Mouse (Mus musculus): ENCODE results near the gene H2-M10.1. TPM values are rescaled to one million over a fixed set of nuclear protein-coding genes. Genes with fewer than 3 reads are reported as not detected.

H2-M10.1 gene
- polyA plus RNA-seq, 1 experiment from 2014 or later, result not detected

- no peak for ATAC-seq (replicated peaks; ENCODE audit: low FRiP score, low read depth)
- 91% methylated on average over 4 of the region's 4 CpGs for WGBS
Observed at GRCm38 (mm10) chr17:36274776-36275175, 51.2 kb downstream of the H2-M10.1 start.

GRCm38 (mm10) chr17:36273796-36274195 is 52.2 kb downstream of the H2-M10.1 start:
- no peaks in the 10 kb centered on the region for H3K9me3 ChIP-seq (replicated peaks; ENCODE audit: low read length)
- no peaks in the 10 kb centered on the region for H3K27me3 ChIP-seq (ENCODE audit: insufficient read depth, low read length)
- TF ChIP-seq CTCF (IDR thresholded peaks at IDR 0.05; ENCODE audit: low read depth), result no peak
- ATAC-seq (replicated peaks; ENCODE audit: low FRiP score, low read depth) (no peak), DNase-seq (ENCODE audit: low spot score) (no peak)
- peaks cover 14% of the 10 kb centered on the region for H3K4me1 ChIP-seq (replicated peaks; ENCODE audit: insufficient read depth, low read length)
- no peak overlapping the region for H3K27ac ChIP-seq
- 0 out of 2 replicates have a peak, but pooled peaks cover 2% of the 10 kb centered on the region for H3K36me3 ChIP-seq (ENCODE audit: insufficient read depth, low read length)
- no peak overlapping the region for H3K9ac ChIP-seq (ENCODE audit: low read depth, low read length)
- 86% methylated on average over 4 of the region's 4 CpGs for WGBS
- no peak overlapping the region for H3K4me3 ChIP-seq (replicated peaks; ENCODE audit: low read depth, low read length)
- no peak overlapping the region for H3K4me2 ChIP-seq (ENCODE audit: low read length)

More at GRCm38 (mm10) chr17:36274776-36275175, 51.2 kb downstream of the H2-M10.1 start:
- TF ChIP-seq CTCF (IDR thresholded peaks at IDR 0.05; ENCODE audit: low read depth), result no peak
- Histone ChIP-seq H3K4me3 (replicated peaks; ENCODE audit: low read depth, low read length) (no peak overlapping the region), H3K4me2 (ENCODE audit: low read length) (no peak overlapping the region), H3K36me3 (ENCODE audit: insufficient read depth, low read length) (0 out of 2 replicates have a peak, but pooled peaks cover 2% of the 10 kb centered on the region), H3K27me3 (ENCODE audit: insufficient read depth, low read length) (no peaks in the 10 kb centered on the region), H3K27ac (no peak overlapping the region), H3K9ac (ENCODE audit: low read depth, low read length) (no peak overlapping the region), H3K4me1 (replicated peaks; ENCODE audit: insufficient read depth, low read length) (peaks cover 14% of the 10 kb centered on the region), H3K9me3 (replicated peaks; ENCODE audit: low read length) (no peaks in the 10 kb centered on the region)
- DNase-seq (ENCODE audit: low spot score), result no peak

Other genes with a start within 250 kb of the H2-M10.1 start
- gene Gm19684, start 204.5 kb downstream of the H2-M10.1 start, polyA plus RNA-seq (2015; fragmentation: Nextera tagmentation; extraction: Ambion mirVana), result not detected in 2 replicates
- gene Gm7030, start 196.7 kb downstream of the H2-M10.1 start, polyA plus RNA-seq (2015; fragmentation: Nextera tagmentation; extraction: Ambion mirVana), result not detected in 2 replicates
- gene Gm8909, start 157.6 kb downstream of the H2-M10.1 start, polyA plus RNA-seq (2015; fragmentation: Nextera tagmentation; extraction: Ambion mirVana), result not detected in 2 replicates
- gene H2-T3, start 135.9 kb downstream of the H2-M10.1 start, polyA plus RNA-seq (2015; fragmentation: Nextera tagmentation; extraction: Ambion mirVana), result not detected in 2 replicates
- 119 and 137 TPM in 2 replicates for gene Rpp21, start 68.1 kb downstream of the H2-M10.1 start, polyA plus RNA-seq (2015; fragmentation: Nextera tagmentation; extraction: Ambion mirVana)
- gene Trim39, start 53.9 kb downstream of the H2-M10.1 start, polyA plus RNA-seq (2015; fragmentation: Nextera tagmentation; extraction: Ambion mirVana), result 9.6 and 10.2 TPM in 2 replicates
- not detected in 2 replicates for gene H2-M10.2, start 39.7 kb downstream of the H2-M10.1 start, polyA plus RNA-seq (2015; fragmentation: Nextera tagmentation; extraction: Ambion mirVana)
- not detected in 2 replicates for gene H2-M10.3, start 42.3 kb upstream of the H2-M10.1 start, polyA plus RNA-seq (2015; fragmentation: Nextera tagmentation; extraction: Ambion mirVana)
- not detected in 2 replicates for gene H2-M10.4, start 136.2 kb upstream of the H2-M10.1 start, polyA plus RNA-seq (2015; fragmentation: Nextera tagmentation; extraction: Ambion mirVana)
- not detected in 2 replicates for gene H2-M11, start 220.9 kb upstream of the H2-M10.1 start, polyA plus RNA-seq (2015; fragmentation: Nextera tagmentation; extraction: Ambion mirVana)

Measured in kidney, postnatal 0 days (tissue).